Mouse (Mus musculus) midbrain, embryonic 14.5 days (tissue): ENCODE data around the gene Zdhhc7. TPM values are rescaled to one million over a fixed set of nuclear protein-coding genes. Genes with fewer than 3 reads are reported as not detected.

Experiments
- ATAC-seq: fragments of 200-750 bp; cut with Nextera tagmentation; 2 replicates; pipeline ENCODE4 v1.8.0; 2017; ENCODE audit warnings: moderate number of reproducible peaks, moderate library complexity; ENCODE audit not compliant: low FRiP score, low TSS enrichment
- DNase-seq: peaks from one replicate; pipeline ENCODE4 v3.0.0-alpha.2; 2015
- H3K27ac ChIP-seq: fragments of 300-500 bp; sonication (generic); replicated peaks from 2 replicates; pipeline ENCODE4 v1.5.1; 2014; ENCODE audit warnings: mild to moderate bottlenecking, low read depth, low read length, moderate library complexity
- H3K27me3 ChIP-seq: fragments of 300-500 bp; sonication (generic); 2 replicates; pipeline ENCODE4 v1.6.1; 2014; ENCODE audit warnings: low read length, control low read depth, mixed read lengths; ENCODE audit not compliant: control insufficient read depth, insufficient read depth
- H3K36me3 ChIP-seq: fragments of 300-500 bp; sonication (generic); 2 replicates; pipeline ENCODE4 v1.6.1; 2014; ENCODE audit warnings: low read length, control low read depth; ENCODE audit not compliant: control insufficient read depth, insufficient read depth
- H3K4me1 ChIP-seq: fragments of 300-500 bp; sonication (generic); 2 replicates; pipeline ENCODE4 v1.6.1; 2014; ENCODE audit warnings: mild to moderate bottlenecking, antibody characterized with exemption, low read length, control low read depth; ENCODE audit not compliant: control insufficient read depth, insufficient read depth
- H3K4me2 ChIP-seq: fragments of 300-500 bp; sonication (generic); 2 replicates; pipeline ENCODE4 v1.6.1; 2014; ENCODE audit warnings: mild to moderate bottlenecking, low read length, moderate library complexity
- H3K4me3 ChIP-seq: fragments of 300-500 bp; sonication (generic); replicated peaks from 2 replicates; pipeline ENCODE4 v1.5.1; 2014; ENCODE audit warnings: low read depth, low read length
- H3K9ac ChIP-seq: fragments of 300-500 bp; sonication (generic); replicated peaks from 2 replicates; pipeline ENCODE4 v1.6.1; 2014; ENCODE audit warnings: mild to moderate bottlenecking, low read length, moderate library complexity
- H3K9me3 ChIP-seq: fragments of 300-500 bp; sonication (generic); 2 replicates; pipeline ENCODE4 v1.6.1; 2016; ENCODE audit warnings: low read length, control low read depth, mixed read lengths; ENCODE audit not compliant: control insufficient read depth
- WGBS: fragments of 180-500 bp; shearing (Covaris S2); extraction: QIAGEN DNeasy Blood & Tissue Kit; methylation state at CpG from one replicate; pipeline ENCODE4 v1.1.7; 2014; 5-methylcytosine and 5-hydroxymethylcytosine counted together
- polyA plus RNA-seq: library from polyadenylated mRNA; unstranded; fragments of >200 nt; fragmentation: Nextera tagmentation; extraction: Ambion mirVana; gene quantifications from 2 replicates; pipeline ENCODE4 v1.2.1, GENCODE M21; 2014

The Zdhhc7 gene
- polyA plus RNA-seq, 1 experiment from 2014 or later = 26.7 TPM

GRCm38 (mm10) chr8:120119429-120119828 is 18.1 kb upstream of the Zdhhc7 start:
- H3K9ac ChIP-seq = no peak overlapping the region
- no peaks in the 10 kb centered on the region for H3K36me3 ChIP-seq
- 70% methylated on average over 3 of the region's 3 CpGs for WGBS
- H3K4me3 ChIP-seq = no peak overlapping the region
- no peak overlapping the region for H3K27ac ChIP-seq
- DNase-seq (no peak), ATAC-seq (no peak)
- no peaks in the 10 kb centered on the region for H3K9me3 ChIP-seq
- H3K4me2 ChIP-seq = no peak overlapping the region
- peaks cover 7% of the 10 kb centered on the region; the same call in 1 of the 2 replicates for H3K27me3 ChIP-seq
- peaks cover 11% of the 10 kb centered on the region for H3K4me1 ChIP-seq

- Histone ChIP-seq H3K4me3 (no peak overlapping the region), H3K4me2 (no peak overlapping the region), H3K36me3 (no peaks in the 10 kb centered on the region), H3K9ac (no peak overlapping the region), H3K9me3 (no peaks in the 10 kb centered on the region), H3K4me1 (peaks cover 9% of the 10 kb centered on the region), H3K27me3 (peaks cover 7% of the 10 kb centered on the region; the same call in 1 of the 2 replicates), H3K27ac (no peak overlapping the region)
- 89% methylated on average over 5 of the region's 5 CpGs for WGBS
- no peak for ATAC-seq
- no peak for DNase-seq
These were observed 17.6 kb upstream of the Zdhhc7 start for GRCm38 (mm10) chr8:120118847-120119246.

GRCm38 (mm10) chr8:120118162-120118561 is 16.9 kb upstream of the Zdhhc7 start:
- H3K4me3 ChIP-seq = no peak overlapping the region
- no peak overlapping the region for H3K9ac ChIP-seq
- DNase-seq (no peak), ATAC-seq (no peak)
- H3K4me1 ChIP-seq = peaks cover 11% of the 10 kb centered on the region
- no peaks in the 10 kb centered on the region for H3K9me3 ChIP-seq
- peaks cover 7% of the 10 kb centered on the region; the same call in 1 of the 2 replicates for H3K27me3 ChIP-seq
- no peak overlapping the region for H3K4me2 ChIP-seq
- H3K36me3 ChIP-seq = no peaks in the 10 kb centered on the region
- 90% methylated on average over 9 of the region's 9 CpGs for WGBS
- no peak overlapping the region for H3K27ac ChIP-seq

- H3K4me2 ChIP-seq = no peak overlapping the region
- H3K4me1 ChIP-seq = peaks cover 14% of the 10 kb centered on the region
- H3K36me3 ChIP-seq = no peaks in the 10 kb centered on the region
- H3K27ac ChIP-seq = no peak overlapping the region
- no peaks in the 10 kb centered on the region for H3K9me3 ChIP-seq
- H3K27me3 ChIP-seq = peaks cover 7% of the 10 kb centered on the region; the same call in 1 of the 2 replicates
- no peak overlapping the region for H3K9ac ChIP-seq
- H3K4me3 ChIP-seq = no peak overlapping the region
- ATAC-seq (no peak), DNase-seq (no peak)
- WGBS = 81% methylated on average over 7 of the region's 7 CpGs
These were observed 15.3 kb upstream of the Zdhhc7 start for GRCm38 (mm10) chr8:120116600-120116999.

GRCm38 (mm10) chr8:120114315-120114841 is 13.1 kb upstream of the Zdhhc7 start:
- Histone ChIP-seq H3K4me3 (peak overlapping the region; percentile 72), H3K27me3 (peaks cover 7% of the 10 kb centered on the region; the same call in 1 of the 2 replicates), H3K4me1 (peaks cover 14% of the 10 kb centered on the region), H3K36me3 (no peaks in the 10 kb centered on the region), H3K9ac (peak overlapping the region; percentile 71), H3K4me2 (peak overlapping the region; percentile 70), H3K27ac (peak overlapping the region; percentile 80), H3K9me3 (no peaks in the 10 kb centered on the region)
- WGBS = under 1% methylated on average over 37 of the region's 46 CpGs
- DNase-seq (peak; percentile 54), ATAC-seq (peak; percentile 60)

GRCm38 (mm10) chr8:120113758-120114255 is 12.5 kb upstream of the Zdhhc7 start, which contains the start of gene 6430548M08Rik:
6430548M08Rik (plus strand) TSS chr8:120114152.
- under 1% methylated on average over 59 of the region's 61 CpGs for WGBS
- DNase-seq (peak; percentile 100), ATAC-seq (peak; percentile 97)
- H3K27me3 ChIP-seq = peaks cover 7% of the 10 kb centered on the region; the same call in 1 of the 2 replicates
- H3K4me3 ChIP-seq = peak within 1 kb of the TSS; percentile 72
- peak within 1 kb of the TSS; percentile 82 for H3K27ac ChIP-seq
- H3K9me3 ChIP-seq = no peaks in the 10 kb centered on the region
- H3K9ac ChIP-seq = peak within 1 kb of the TSS; percentile 71
- peaks cover 14% of the 10 kb centered on the region for H3K4me1 ChIP-seq
- peak within 1 kb of the TSS; percentile 70 for H3K4me2 ChIP-seq
- H3K36me3 ChIP-seq = no peaks in the 10 kb centered on the region

GRCm38 (mm10) chr8:120113306-120113705 is 12.0 kb upstream of the Zdhhc7 start:
- DNase-seq = no peak
- H3K36me3 ChIP-seq = no peaks in the 10 kb centered on the region
- no peaks in the 10 kb centered on the region for H3K9me3 ChIP-seq
- 3% methylated on average over 10 of the region's 10 CpGs for WGBS
- peak overlapping the region; percentile 66 for H3K4me2 ChIP-seq
- peak overlapping the region; percentile 82 for H3K27ac ChIP-seq
- peak overlapping the region; percentile 40 for H3K4me3 ChIP-seq
- ATAC-seq = no peak
- peaks cover 7% of the 10 kb centered on the region; the same call in 1 of the 2 replicates for H3K27me3 ChIP-seq
- peak overlapping the region; percentile 53 for H3K9ac ChIP-seq
- H3K4me1 ChIP-seq = peaks cover 14% of the 10 kb centered on the region

- Histone ChIP-seq H3K27me3 (peaks cover 7% of the 10 kb centered on the region; the same call in 1 of the 2 replicates), H3K4me1 (peaks cover 14% of the 10 kb centered on the region), H3K9me3 (no peaks in the 10 kb centered on the region), H3K9ac (no peak overlapping the region), H3K4me2 (no peak overlapping the region), H3K27ac (no peak overlapping the region), H3K36me3 (0 out of 2 replicates have a peak, but pooled peaks cover 2% of the 10 kb centered on the region), H3K4me3 (no peak overlapping the region)
- ATAC-seq (no peak), DNase-seq (no peak)
- 89% methylated on average over 5 of the region's 5 CpGs for WGBS
These were observed 11.3 kb upstream of the Zdhhc7 start for GRCm38 (mm10) chr8:120112535-120112934.

GRCm38 (mm10) chr8:120111382-120111781 is 10.1 kb upstream of the Zdhhc7 start:
- no peak overlapping the region for H3K27ac ChIP-seq
- H3K4me3 ChIP-seq = no peak overlapping the region
- 0 out of 2 replicates have a peak, but pooled peaks cover 2% of the 10 kb centered on the region for H3K36me3 ChIP-seq
- WGBS = 68% methylated on average over 3 of the region's 4 CpGs
- no peak overlapping the region for H3K4me2 ChIP-seq
- DNase-seq (no peak), ATAC-seq (no peak)
- H3K9me3 ChIP-seq = no peaks in the 10 kb centered on the region
- peaks cover 7% of the 10 kb centered on the region; the same call in 1 of the 2 replicates for H3K27me3 ChIP-seq
- H3K9ac ChIP-seq = no peak overlapping the region
- peaks cover 14% of the 10 kb centered on the region for H3K4me1 ChIP-seq
